Mouse (Mus musculus): ENCODE results near the gene Tnn.
A peak's percentile ranks its signal among the peaks of the same experiment; 100 is the strongest.

Gene Tnn

GRCm38 (mm10) chr1:160080800-160081436 lies 72.5 kb downstream of the Tnn start:
- peak; percentile 81 for DNase-seq

GRCm38 (mm10) chr1:160078882-160079661 lies 74.3 kb downstream of the Tnn start:
- peak; percentile 56 for DNase-seq

- DNase-seq, result no peak
Measured at GRCm38 (mm10) chr1:160064547-160065144, 88.7 kb downstream of the Tnn start.

- peak; percentile 87 for DNase-seq
Measured at GRCm38 (mm10) chr1:160061725-160062366, 91.5 kb downstream of the Tnn start.

GRCm38 (mm10) chr1:160061321-160061720 lies 92.1 kb downstream of the Tnn start:
- DNase-seq, result peak; percentile 78

- no peak for DNase-seq
Measured at GRCm38 (mm10) chr1:160060542-160060941, 92.8 kb downstream of the Tnn start.

GRCm38 (mm10) chr1:160059908-160060307 lies 93.5 kb downstream of the Tnn start:
- no peak for DNase-seq

GRCm38 (mm10) chr1:160057657-160058056 lies 95.7 kb downstream of the Tnn start:
- no peak for DNase-seq

GRCm38 (mm10) chr1:160054366-160055078 lies 98.9 kb downstream of the Tnn start:
- DNase-seq, result no peak

- peak; percentile 38 for DNase-seq
Measured at GRCm38 (mm10) chr1:160053510-160054305, 99.7 kb downstream of the Tnn start.

GRCm38 (mm10) chr1:160052556-160053315 lies 100.6 kb downstream of the Tnn start:
- no peak for DNase-seq

GRCm38 (mm10) chr1:160050898-160051297 lies 102.5 kb downstream of the Tnn start:
- DNase-seq, result no peak

- DNase-seq, result no peak
Measured at GRCm38 (mm10) chr1:160049131-160049880, 104.1 kb downstream of the Tnn start.

- DNase-seq, result no peak
Measured at GRCm38 (mm10) chr1:160047481-160047931, 105.9 kb downstream of the Tnn start.

- DNase-seq, result no peak
Measured at GRCm38 (mm10) chr1:160046786-160047185, 106.6 kb downstream of the Tnn start.

GRCm38 (mm10) chr1:160045971-160046370 lies 107.4 kb downstream of the Tnn start:
- no peak for DNase-seq

GRCm38 (mm10) chr1:160045056-160045715 lies 108.2 kb downstream of the Tnn start:
- DNase-seq, result no peak

- DNase-seq, result peak; percentile 87
Measured at GRCm38 (mm10) chr1:160044237-160045021, 109.0 kb downstream of the Tnn start, which contains the start of gene 4930523C07Rik. Gene 4930523C07Rik, plus strand, starts transcription at chr1:160044382.
